Mouse (Mus musculus) MEL (cell line): ENCODE data around the gene Foxn3. TPM values are rescaled to one million over a fixed set of nuclear protein-coding genes. Genes with fewer than 3 reads are reported as not detected.

ENCODE experiments used
- DNase-seq: peaks from one replicate; pipeline ENCODE4 v3.0.0; 2011; ENCODE audit warnings: low read depth, low spot score
- H3K27ac ChIP-seq: 2 replicates; pipeline ENCODE4 v1.5.1; 2012; ENCODE audit warnings: low read depth, mild to moderate bottlenecking, control low read depth, low read length, moderate library complexity; ENCODE audit not compliant: control insufficient read depth
- H3K27me3 ChIP-seq, 2 experiments: fragments of 150-350 bp in 1 of 2; sonication (generic) in 1 of 2; 2 replicates each; pipeline ENCODE4 v1.6.1; 2012; ENCODE audit warnings: low read length in 2 of 2, mild to moderate bottlenecking in 2 of 2, improper control_type of control experiment in 1 of 2, moderate library complexity in 1 of 2; ENCODE audit not compliant: insufficient read depth in 2 of 2, control insufficient read depth in 1 of 2
- H3K36me3 ChIP-seq, 2 experiments: 2 replicates each; pipeline ENCODE4 v1.6.1; 2012 to 2014; ENCODE audit warnings: low read length in 2 of 2, improper control_type of control experiment in 1 of 2, inconsistent platforms in 1 of 2, mild to moderate bottlenecking in 1 of 2; ENCODE audit not compliant: insufficient read depth in 2 of 2, control insufficient read depth in 1 of 2
- H3K4me1 ChIP-seq, 2 experiments: fragments of 150-350 bp in 1 of 2; sonication (generic) in 1 of 2; 2 replicates each; pipeline ENCODE4 v1.6.1; 2012; ENCODE audit warnings: low read length in 2 of 2, improper control_type of control experiment in 1 of 2, mild to moderate bottlenecking in 1 of 2; ENCODE audit not compliant: insufficient read depth in 2 of 2, control insufficient read depth in 1 of 2
- H3K4me3 ChIP-seq, 2 experiments: fragments of 150-350 bp in 1 of 2; sonication (generic) in 1 of 2; 2 replicates each; pipeline ENCODE4 v1.5.1; 2012; ENCODE audit warnings: low read depth in 2 of 2, low read length in 2 of 2, mild to moderate bottlenecking in 2 of 2, moderate library complexity in 2 of 2, control low read depth in 1 of 2, improper control_type of control experiment in 1 of 2; ENCODE audit not compliant: control insufficient read depth in 1 of 2, insufficient read depth in 1 of 2
- H3K79me2 ChIP-seq: 2 replicates; pipeline ENCODE4 v1.6.1; 2012; ENCODE audit warnings: mild to moderate bottlenecking, low read length, moderate library complexity; ENCODE audit not compliant: control insufficient read depth, poor library complexity, insufficient read depth
- H3K9ac ChIP-seq: 2 replicates; pipeline ENCODE4 v1.6.1; 2012; ENCODE audit warnings: low read depth, mild to moderate bottlenecking, control low read depth, low read length, moderate library complexity; ENCODE audit not compliant: control insufficient read depth, poor library complexity, severe bottlenecking
- H3K9me3 ChIP-seq: fragments of 150-350 bp; sonication (generic); replicated peaks from 2 replicates; pipeline ENCODE4 v1.6.1; 2012; ENCODE audit warnings: mild to moderate bottlenecking, low read length, improper control_type of control experiment, moderate library complexity; ENCODE audit not compliant: insufficient read depth
- CHD2 ChIP-seq: IDR thresholded peaks from 2 replicates; pipeline ENCODE4 v1.6.1; 2011; ENCODE audit warnings: low read length, improper control_type of control experiment
- GABPA ChIP-seq: IDR thresholded peaks from 2 replicates; pipeline ENCODE4 v1.6.1; 2012; ENCODE audit warnings: low read depth, mild to moderate bottlenecking, inconsistent platforms, low read length, improper control_type of control experiment, moderate library complexity
- MAZ ChIP-seq: IDR thresholded peaks from 2 replicates; pipeline ENCODE4 v1.6.1; 2012; ENCODE audit warnings: low read depth, mild to moderate bottlenecking, inconsistent platforms, low read length, improper control_type of control experiment
- MEF2A ChIP-seq: IDR thresholded peaks from 2 replicates; pipeline ENCODE4 v1.6.1; 2014; ENCODE audit warnings: low read depth, mild to moderate bottlenecking, inconsistent platforms, low read length, improper control_type of control experiment; ENCODE audit not compliant: poor library complexity, insufficient replicate concordance, severe bottlenecking; ENCODE audit errors: extremely low read depth
- POLR2AphosphoS5 ChIP-seq: IDR thresholded peaks from 2 replicates; pipeline ENCODE4 v1.6.1; 2012; ENCODE audit warnings: low read depth, borderline replicate concordance, mild to moderate bottlenecking, inconsistent platforms, low read length, moderate library complexity, mixed read lengths
- RCOR1 ChIP-seq: IDR thresholded peaks from 2 replicates; pipeline ENCODE4 v1.6.1; 2012; ENCODE audit warnings: low read depth, mild to moderate bottlenecking, inconsistent platforms, low read length, improper control_type of control experiment
- SMC3 ChIP-seq: IDR thresholded peaks from 2 replicates; pipeline ENCODE4 v1.6.1; 2011; ENCODE audit warnings: low read depth, low read length, improper control_type of control experiment
- TAL1 ChIP-seq: IDR thresholded peaks from 2 replicates; pipeline ENCODE4 v1.6.1; 2012; ENCODE audit warnings: mild to moderate bottlenecking, inconsistent platforms, low read length, moderate library complexity, mixed read lengths
- TCF12 ChIP-seq: IDR thresholded peaks from 2 replicates; pipeline ENCODE4 v1.6.1; 2014; ENCODE audit warnings: low read depth, mild to moderate bottlenecking, inconsistent platforms, low read length, improper control_type of control experiment, moderate library complexity
- ZKSCAN1 ChIP-seq: IDR thresholded peaks from 2 replicates; pipeline ENCODE4 v1.6.1; 2012; ENCODE audit warnings: low read depth, mild to moderate bottlenecking, inconsistent platforms, low read length, improper control_type of control experiment, moderate library complexity
- ZNF384 ChIP-seq: IDR thresholded peaks from 2 replicates; pipeline ENCODE4 v1.6.1; 2012; ENCODE audit warnings: low read depth, mild to moderate bottlenecking, inconsistent platforms, low read length, improper control_type of control experiment
- polyA plus RNA-seq, 2 experiments: library from polyadenylated mRNA; stranded (reverse) in 1 of 2; unstranded in 1 of 2; fragments of >175 nt in 1 of 2; fragments of >200 nt in 1 of 2; gene quantifications; 2 replicates each; pipeline versions ENCODE4 v1.2.1 to v1.2.4; 2012; ENCODE audit warnings: low replicate concordance in 2 of 2, low read depth in 1 of 2; ENCODE audit not compliant: insufficient read length in 2 of 2, insufficient read depth in 1 of 2, missing spikeins in 1 of 2
- total RNA-seq: library from RNA; depleted of rRNA; stranded (reverse); fragments of 300-350 nt; gene quantifications from 2 replicates; pipeline ENCODE4 v1.2.3, GENCODE M21; 2012

Gene Foxn3
- total and polyA plus RNA-seq, 3 experiments: 15.5 to 22.8 TPM; not detected in 1

- no peaks in the 10 kb centered on the region for H3K79me2 ChIP-seq
- H3K27ac ChIP-seq: no peak overlapping the region
- no peak overlapping the region for H3K9ac ChIP-seq
- H3K27me3 ChIP-seq: no peaks in the 10 kb centered on the region
- no peak for TF ChIP-seq TAL1
- TF ChIP-seq ZNF384: peak; percentile 66
- TF ChIP-seq TCF12: no peak
- no peaks in the 10 kb centered on the region for H3K9me3 ChIP-seq
- no peak for DNase-seq
- no peak overlapping the region for H3K4me3 ChIP-seq
- peaks cover 2 to 5% of the 10 kb centered on the region in 2 experiments; a peak in 3 of 4 replicates for H3K4me1 ChIP-seq
- peaks cover 0 to 6% of the 10 kb centered on the region in 2 experiments; a peak in 2 of 4 replicates for H3K36me3 ChIP-seq
Observed at GRCm38 (mm10) chr12:99462846-99463245, 100.5 kb downstream of the Foxn3 start.

GRCm38 (mm10) chr12:99462302-99462701 is 101.1 kb downstream of the Foxn3 start:
- Histone ChIP-seq H3K9me3 (no peaks in the 10 kb centered on the region), H3K27ac (no peak overlapping the region), H3K36me3 (peaks cover 0 to 1% of the 10 kb centered on the region in 2 experiments; a peak in 2 of 4 replicates), H3K27me3 (no peaks in the 10 kb centered on the region), H3K4me1 (peaks cover 1 to 2% of the 10 kb centered on the region in 2 experiments; a peak in 3 of 4 replicates), H3K4me3 (no peak overlapping the region), H3K79me2 (no peaks in the 10 kb centered on the region), H3K9ac (no peak overlapping the region)
- no peak for DNase-seq
- TF ChIP-seq GABPA: no peak
- no peak for TF ChIP-seq SMC3
- TF ChIP-seq POLR2AphosphoS5: no peak
- no peak for TF ChIP-seq RCOR1
- no peak for TF ChIP-seq ZKSCAN1
- TF ChIP-seq MAZ: no peak
- TF ChIP-seq MEF2A: no peak
- TF ChIP-seq CHD2: no peak

- H3K9me3 ChIP-seq: no peaks in the 10 kb centered on the region
- H3K36me3 ChIP-seq: no peaks in the 10 kb centered on the region; a peak in 1 of 4 replicates
- no peak overlapping the region for H3K9ac ChIP-seq
- no peaks in the 10 kb centered on the region; a peak in 1 of 4 replicates for H3K4me1 ChIP-seq
- peak; percentile 12 for DNase-seq
- H3K79me2 ChIP-seq: no peaks in the 10 kb centered on the region
- TF ChIP-seq TAL1: no peak
- H3K27me3 ChIP-seq: no peaks in the 10 kb centered on the region
- H3K27ac ChIP-seq: no peak overlapping the region
- H3K4me3 ChIP-seq: no peak overlapping the region
Observed at GRCm38 (mm10) chr12:99457521-99458205, 105.7 kb downstream of the Foxn3 start.
